In the genomic region with DNA sequence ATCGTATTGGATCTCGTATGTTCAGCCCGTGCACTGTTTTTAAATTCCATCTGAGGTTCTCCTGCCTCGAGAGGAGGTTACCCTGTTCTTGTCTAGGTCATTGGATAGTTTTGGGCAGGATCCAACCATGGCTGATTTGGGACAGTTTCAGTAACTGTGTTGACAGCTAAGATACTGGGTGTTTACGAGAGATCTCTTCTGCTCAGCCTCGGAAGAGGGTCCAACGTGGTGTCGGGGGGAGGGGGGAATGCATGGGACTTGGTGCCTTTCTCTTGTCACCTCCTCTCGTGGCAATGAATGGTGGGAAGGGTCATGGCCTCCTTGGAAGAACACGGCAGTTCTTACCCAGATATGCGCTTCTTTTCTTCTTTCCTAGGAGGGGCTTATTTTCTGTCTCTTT, we compare ENCODE assay signal across 18 mouse cellular contexts.
"Had no signal": no experiment of that assay in that cellular context is flagged by ENCODE, and none has a peak within 500 bp of the region (broad histone marks: within the 10 kb centered on the region; RNA-seq: fewer than 3 reads in every experiment).

No protein-coding gene starts in this region.

- H3K36me3 ChIP-seq: limb, embryonic 15.5 days; neural tube, embryonic 13.5 days; neural tube, embryonic 15.5 days had no signal

- H3K4me2 ChIP-seq: limb, embryonic 15.5 days; liver, embryonic 12.5 days; neural tube, embryonic 13.5 days; neural tube, embryonic 15.5 days had no signal

- H3K4me1 ChIP-seq: liver, embryonic 12.5 days had no signal

- ATAC-seq: liver, embryonic 12.5 days; midbrain, embryonic 16.5 days had no signal

- H3K27ac ChIP-seq: limb, embryonic 15.5 days; liver, embryonic 12.5 days; liver, embryonic 14.5 days; midbrain, embryonic 10.5 days; neural tube, embryonic 13.5 days; neural tube, embryonic 15.5 days had no signal

- H3K4me3 ChIP-seq: limb, embryonic 15.5 days; liver, embryonic 12.5 days; midbrain, embryonic 10.5 days; myocyte; neural tube, embryonic 13.5 days; neural tube, embryonic 15.5 days had no signal

- DNase-seq: lung, postnatal 14 days; midbrain, embryonic 14.5 days; retina, postnatal 1 day; right cerebral cortex, adult 18-20 months; right cerebral cortex, postnatal 25 days; right cerebral cortex, postnatal 4 days; spleen, adult 18-20 months; thymus, adult 18-20 months; thymus, postnatal 14 days; thymus, postnatal 36 days had no signal

- H3K9ac ChIP-seq: limb, embryonic 15.5 days; liver, embryonic 12.5 days; liver, embryonic 14.5 days; neural tube, embryonic 13.5 days; neural tube, embryonic 15.5 days had no signal

- H3K27me3 ChIP-seq: limb, embryonic 15.5 days; liver, embryonic 12.5 days; neural tube, embryonic 13.5 days had no signal

- H3K9me3 ChIP-seq: limb, embryonic 15.5 days; liver, embryonic 12.5 days; midbrain, embryonic 10.5 days; neural tube, embryonic 13.5 days; neural tube, embryonic 15.5 days had no signal
